Mouse (Mus musculus): Measurements from ENCODE around the gene Klhl32.

The Klhl32 gene

GRCm38 (mm10) chr4:24627871-24628270 lies 223.1 kb downstream of the Klhl32 start:
- no peak for DNase-seq

- DNase-seq: no peak
These were observed 224.2 kb downstream of the Klhl32 start for GRCm38 (mm10) chr4:24626686-24627085.

- DNase-seq: no peak
These were observed 224.9 kb downstream of the Klhl32 start for GRCm38 (mm10) chr4:24625951-24626584.

GRCm38 (mm10) chr4:24621422-24622187 lies 229.3 kb downstream of the Klhl32 start:
- peak; percentile 65 for DNase-seq

GRCm38 (mm10) chr4:24620440-24620839 lies 230.5 kb downstream of the Klhl32 start:
- DNase-seq: no peak

GRCm38 (mm10) chr4:24620005-24620404 lies 230.9 kb downstream of the Klhl32 start:
- no peak for DNase-seq

- DNase-seq: no peak
These were observed 241.4 kb downstream of the Klhl32 start for GRCm38 (mm10) chr4:24609564-24609963.

- no peak for DNase-seq
These were observed 241.8 kb downstream of the Klhl32 start for GRCm38 (mm10) chr4:24609085-24609484.

GRCm38 (mm10) chr4:24601711-24602110 lies 249.2 kb downstream of the Klhl32 start:
- no peak for DNase-seq

- DNase-seq: peak; percentile 23
These were observed 252.3 kb downstream of the Klhl32 start for GRCm38 (mm10) chr4:24598637-24599036.

GRCm38 (mm10) chr4:24596942-24597611 lies 253.8 kb downstream of the Klhl32 start:
- no peak for DNase-seq

GRCm38 (mm10) chr4:24594824-24595223 lies 256.1 kb downstream of the Klhl32 start:
- no peak for DNase-seq

- DNase-seq: no peak
These were observed 266.9 kb downstream of the Klhl32 start for GRCm38 (mm10) chr4:24583997-24584396.

GRCm38 (mm10) chr4:24582295-24582694 lies 268.6 kb downstream of the Klhl32 start:
- no peak for DNase-seq

GRCm38 (mm10) chr4:24577594-24577993 lies 273.3 kb downstream of the Klhl32 start:
- no peak for DNase-seq

GRCm38 (mm10) chr4:24574276-24574675 lies 276.6 kb downstream of the Klhl32 start:
- DNase-seq: peak; percentile 69

GRCm38 (mm10) chr4:24568989-24569556 lies 281.9 kb downstream of the Klhl32 start:
- DNase-seq: no peak

- no peak for DNase-seq
These were observed 282.9 kb downstream of the Klhl32 start for GRCm38 (mm10) chr4:24568026-24568425.
